Mouse (Mus musculus): ENCODE results near the gene Hoxa4. TPM values are rescaled to one million over a fixed set of nuclear protein-coding genes. Genes with fewer than 3 reads are reported as not detected.

Gene Hoxa4
- total and polyA plus RNA-seq, 3 experiments = 0.19 TPM; not detected in 2

DNA sequence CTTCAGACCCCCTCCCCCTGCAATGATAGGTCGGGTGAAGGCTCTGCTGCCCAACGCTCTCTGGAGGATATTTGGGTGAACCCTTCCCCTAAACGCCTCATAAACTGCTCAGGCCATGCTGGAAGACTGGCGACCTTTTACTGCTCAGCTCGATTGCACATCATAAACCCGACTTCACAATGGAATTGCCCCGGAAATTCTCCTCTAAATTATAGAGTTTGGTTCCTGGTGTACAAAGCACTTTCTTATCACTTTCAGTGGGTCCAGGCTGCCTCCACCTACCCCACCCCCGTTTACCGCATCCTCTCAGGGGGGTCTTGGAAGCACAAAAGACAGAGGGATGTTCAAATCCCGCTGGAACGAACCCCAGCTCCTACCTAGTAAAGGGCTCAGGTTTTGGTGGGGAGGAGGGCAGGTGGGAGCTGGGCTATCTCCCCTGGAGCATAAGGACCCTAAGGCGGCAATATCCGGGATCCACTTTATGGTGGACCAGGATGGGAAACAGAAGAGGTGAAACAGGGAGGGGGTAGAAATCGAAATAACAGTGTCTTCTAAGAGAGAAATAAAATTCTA lies 27.2 kb upstream of the Hoxa4 start:
- peaks cover 20% of the 10 kb centered on the region for H3K9me3 ChIP-seq (replicated peaks; ENCODE audit: low read length)
- no peak overlapping the region for H3K9ac ChIP-seq (ENCODE audit: insufficient read depth, low read depth)
- no peak for DNase-seq (ENCODE audit: extremely low read depth)
- in situ Hi-C loops (cut with MboI; ENCODE audit: low pct_ligation_motif_present, low pct_unique_long_range_greater_than_20kb, low sequenced_read_pairs) = loop anchor here (10.0 to 25.0 kb wide), 2 partner anchors 206 to 354 kb away; partner anchors contain the start of gene Skap2
- H3K4me2 ChIP-seq (ENCODE audit: insufficient read depth, low read depth, poor library complexity, severe bottlenecking) = no peak overlapping the region
- no peak overlapping the region for H3K4me3 ChIP-seq (replicated peaks in 1 of 3; ENCODE audit: low read depth in 2 of 3, low read length in 2 of 3, poor library complexity in 1 of 3)
- no peaks in the 10 kb centered on the region for H3K79me2 ChIP-seq (replicated peaks; ENCODE audit: control insufficient read depth, extremely low read depth, insufficient read depth, poor library complexity, severe bottlenecking)
- H3K36me3 ChIP-seq (replicated peaks in 1 of 2; ENCODE audit: control insufficient read depth in 1 of 2, insufficient read depth in 1 of 2, low read length in 1 of 2) = no peaks in the 10 kb centered on the region
- no peaks in the 10 kb centered on the region for H3K27me3 ChIP-seq (replicated peaks)
- TF ChIP-seq SIN3A (IDR thresholded peaks at IDR 0.05; ENCODE audit: low read length) (no peak), MAX (IDR thresholded peaks at IDR 0.05; ENCODE audit: low read length) (no peak), ZMIZ1 (IDR thresholded peaks at IDR 0.05; ENCODE audit: low read depth, low read length) (no peak), POLR2AphosphoS2 (IDR thresholded peaks at IDR 0.05; ENCODE audit: low read depth, low read length) (no peak), SMC3 (IDR thresholded peaks at IDR 0.05; ENCODE audit: low read depth, low read length) (no peak), ZKSCAN1 (IDR thresholded peaks at IDR 0.05; ENCODE audit: borderline replicate concordance, low read depth, low read length) (no peak), CTCF (conservative IDR thresholded peaks at IDR 0.05 in 1 of 2, IDR thresholded peaks at IDR 0.05 in 1 of 2; ENCODE audit: low read depth in 2 of 2, low read length in 2 of 2) (no peak), USF2 (conservative IDR thresholded peaks at IDR 0.05; ENCODE audit: low read depth, low read length) (no peak), UBTF (IDR thresholded peaks at IDR 0.05; ENCODE audit: low read depth, low read length) (no peak), MAZ (IDR thresholded peaks at IDR 0.05; ENCODE audit: low read depth, low read length) (no peak), NRF1 (IDR thresholded peaks at IDR 0.05; ENCODE audit: low read depth, low read length) (no peak), ZC3H11A (IDR thresholded peaks at IDR 0.05; ENCODE audit: low read depth, low read length) (no peak), EP300 (IDR thresholded peaks at IDR 0.05; ENCODE audit: low read length) (no peak), TBP (conservative IDR thresholded peaks at IDR 0.05; ENCODE audit: low read depth, low read length) (no peak), MAFK (IDR thresholded peaks at IDR 0.05; ENCODE audit: insufficient replicate concordance, low read length) (no peak), MEF2A (IDR thresholded peaks at IDR 0.05; ENCODE audit: borderline replicate concordance, low read depth, low read length) (no peak)
- H3K27ac ChIP-seq (ENCODE audit: insufficient read depth, low read depth) = no peak overlapping the region
- peaks cover under 1 to 13% of the 10 kb centered on the region in 2 experiments; a peak in 2 of 4 replicates for H3K4me1 ChIP-seq (ENCODE audit: control insufficient read depth in 1 of 2, insufficient read depth in 2 of 2)
- dilution Hi-C loops (cut with MboI; ENCODE audit: extremely low pct_ligation_motif_present, extremely low pct_unique_long_range_greater_than_20kb, low sequenced_read_pairs) = no loop called here

DNA sequence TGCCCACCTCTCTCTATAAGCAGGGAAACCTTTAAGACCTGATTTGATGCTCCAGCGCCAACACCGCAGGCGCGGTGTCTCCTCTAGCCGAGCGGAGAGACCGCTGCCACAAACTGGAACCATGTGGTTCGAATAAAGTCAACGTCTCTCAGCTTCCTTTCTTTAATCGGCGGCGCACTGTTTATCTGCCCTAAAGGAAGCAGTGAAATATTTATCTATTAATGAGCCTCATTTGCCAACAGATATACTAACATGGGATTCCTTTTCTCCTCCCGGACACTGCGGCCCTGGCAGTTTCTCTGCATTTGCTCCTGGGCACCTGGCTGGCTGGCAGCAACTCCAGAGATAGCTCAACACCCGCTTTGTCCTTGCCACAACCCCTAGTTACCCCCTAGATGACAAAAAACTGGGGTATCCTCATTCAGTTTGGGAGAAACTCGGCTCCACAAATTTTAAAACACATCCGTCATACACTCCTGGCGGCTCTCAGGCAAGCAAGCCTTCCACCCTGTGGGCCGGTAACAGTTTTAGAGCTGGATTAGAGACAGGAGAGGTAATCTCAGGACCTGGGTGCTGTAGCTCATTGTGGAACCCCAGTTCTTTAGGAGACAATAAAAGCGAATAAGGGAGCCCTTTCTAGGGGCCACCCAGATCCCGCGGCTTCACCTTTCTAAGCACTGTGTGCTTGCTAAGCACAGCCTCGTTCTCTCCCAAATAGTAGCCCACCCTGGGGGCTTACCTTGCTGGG lies 26.5 kb upstream of the Hoxa4 start:
- DNase-seq (ENCODE audit: extremely low read depth) = no peak
- no peak overlapping the region for H3K27ac ChIP-seq (ENCODE audit: insufficient read depth, low read depth)
- no peaks in the 10 kb centered on the region for H3K36me3 ChIP-seq (replicated peaks in 1 of 2; ENCODE audit: control insufficient read depth in 1 of 2, insufficient read depth in 1 of 2, low read length in 1 of 2)
- no peak overlapping the region for H3K4me3 ChIP-seq (replicated peaks in 1 of 3; ENCODE audit: low read depth in 2 of 3, low read length in 2 of 3, poor library complexity in 1 of 3)
- peaks cover 2 to 13% of the 10 kb centered on the region in 2 experiments; a peak in 2 of 4 replicates for H3K4me1 ChIP-seq (ENCODE audit: control insufficient read depth in 1 of 2, insufficient read depth in 2 of 2)
- in situ Hi-C loops (cut with MboI; ENCODE audit: low pct_ligation_motif_present, low pct_unique_long_range_greater_than_20kb, low sequenced_read_pairs) = loop anchor here (10.0 to 25.0 kb wide), 2 partner anchors 206 to 353 kb away; partner anchors contain the start of gene Skap2
- dilution Hi-C loops (cut with MboI; ENCODE audit: extremely low pct_ligation_motif_present, extremely low pct_unique_long_range_greater_than_20kb, low sequenced_read_pairs) = no loop called here
- TF ChIP-seq ELF1 (IDR thresholded peaks at IDR 0.05; ENCODE audit: low read depth, low read length) = no peak
- H3K27me3 ChIP-seq (replicated peaks) = no peaks in the 10 kb centered on the region
- H3K9me3 ChIP-seq (replicated peaks; ENCODE audit: low read length) = peaks cover 20% of the 10 kb centered on the region
- H3K4me2 ChIP-seq (ENCODE audit: insufficient read depth, low read depth, poor library complexity, severe bottlenecking) = no peak overlapping the region
- no peaks in the 10 kb centered on the region for H3K79me2 ChIP-seq (replicated peaks; ENCODE audit: control insufficient read depth, extremely low read depth, insufficient read depth, poor library complexity, severe bottlenecking)
- H3K9ac ChIP-seq (ENCODE audit: insufficient read depth, low read depth) = no peak overlapping the region

Data from CH12.LX (cell line).